Mouse (Mus musculus) G1E (cell line): Measurements from ENCODE around the gene Pgm2. TPM values are rescaled to one million over a fixed set of nuclear protein-coding genes. Genes with fewer than 3 reads are reported as not detected.

Experiments used
- ATAC-seq: 2 replicates; pipeline ENCODE4 v1.8.0; 2016; ENCODE audit warnings: mild to moderate bottlenecking; ENCODE audit not compliant: insufficient number of reproducible peaks, poor library complexity, low FRiP score, severe bottlenecking; ENCODE audit errors: extremely low read depth
- DNase-seq: peaks from one replicate; pipeline ENCODE4 v3.0.0; 2012; ENCODE audit warnings: low spot score
- H3K27me3 ChIP-seq: 2 replicates; pipeline ENCODE4 v1.6.1; 2012; ENCODE audit warnings: mild to moderate bottlenecking, low read length, inconsistent platforms; ENCODE audit not compliant: insufficient read depth
- H3K36me3 ChIP-seq: replicated peaks from 2 replicates; pipeline ENCODE3; 2012; ENCODE audit warnings: mild to moderate bottlenecking, inconsistent platforms
- H3K4me1 ChIP-seq: 2 replicates; pipeline ENCODE4 v1.6.1; 2012; ENCODE audit warnings: low read depth, low read length, inconsistent platforms, mixed read lengths; ENCODE audit not compliant: insufficient read depth
- H3K4me3 ChIP-seq: 2 replicates; pipeline ENCODE4 v1.5.1; 2012; ENCODE audit warnings: low read depth, mild to moderate bottlenecking, inconsistent platforms, low read length, moderate library complexity, mixed read lengths
- H3K9me3 ChIP-seq: replicated peaks from 2 replicates; pipeline ENCODE4 v1.6.1; 2012; ENCODE audit warnings: inconsistent platforms
- CTCF ChIP-seq: IDR thresholded peaks from 2 replicates; pipeline ENCODE4 v1.5.1; 2012; ENCODE audit warnings: low read depth, low read length, inconsistent platforms, mixed read lengths
- GATA1 ChIP-seq: IDR thresholded peaks from 2 replicates; pipeline ENCODE4 v1.6.1; 2012; ENCODE audit warnings: borderline replicate concordance, low read length, inconsistent platforms, mixed read lengths
- GATA2 ChIP-seq: IDR thresholded peaks from 2 replicates; pipeline ENCODE4 v1.6.1; 2012; ENCODE audit warnings: low read depth, low read length, inconsistent platforms, borderline replicate concordance
- POLR2AphosphoS5 ChIP-seq: IDR thresholded peaks from 2 replicates; pipeline ENCODE4 v1.6.1; 2012; ENCODE audit warnings: low read depth, low read length, inconsistent platforms; ENCODE audit not compliant: insufficient replicate concordance
- TAL1 ChIP-seq: conservative IDR thresholded peaks from 2 replicates; pipeline ENCODE4 v1.6.1; 2012; ENCODE audit warnings: low read depth, low read length, inconsistent platforms, mixed read lengths
- polyA plus RNA-seq: library from polyadenylated mRNA; stranded (reverse); fragments of >175 nt; gene quantifications from 2 replicates; pipeline ENCODE4 v1.2.3, GENCODE M21; 2012
- total RNA-seq, 2 experiments: library from RNA; stranded (forward) in 1 of 2; stranded (reverse) in 1 of 2; fragments of 200-1000 nt in 1 of 2; fragments of >200 nt in 1 of 2; fragmentation: Nextera tagmentation in 1 of 2; gene quantifications; 2 replicates each; pipeline ENCODE4 v1.2.3; 2014 to 2017

Pgm2 gene
- total and polyA plus RNA-seq, 3 experiments = 49.0 to 101 (median 65.8) TPM

DNA sequence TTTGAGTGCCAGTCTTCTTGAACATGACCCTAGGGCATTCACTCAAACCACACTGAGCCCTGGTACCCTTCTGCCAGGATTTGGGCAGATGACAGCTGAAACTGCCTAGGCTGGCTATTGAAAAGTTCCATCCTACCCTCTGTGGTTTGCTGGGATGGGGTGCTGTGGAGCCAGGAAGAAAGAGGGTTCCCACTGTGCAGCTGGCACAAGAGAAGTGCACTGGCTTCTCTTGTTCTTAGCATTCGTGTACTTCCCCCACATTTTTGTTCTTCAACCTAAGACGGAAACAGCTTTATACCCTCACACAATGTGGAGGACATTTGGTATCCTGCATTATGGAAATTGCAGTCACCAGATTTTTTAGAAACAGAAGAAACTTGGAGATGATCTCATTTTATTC, 73.1 kb downstream of the Pgm2 start:
- Histone ChIP-seq H3K9me3 (no peaks in the 10 kb centered on the region), H3K36me3 (no peaks in the 10 kb centered on the region), H3K4me1 (no peaks in the 10 kb centered on the region), H3K4me3 (no peak overlapping the region), H3K27me3 (peaks cover 5% of the 10 kb centered on the region; the same call in 1 of the 2 replicates)
- no peak for TF ChIP-seq GATA1
- DNase-seq = no peak
- no peak for ATAC-seq

DNA sequence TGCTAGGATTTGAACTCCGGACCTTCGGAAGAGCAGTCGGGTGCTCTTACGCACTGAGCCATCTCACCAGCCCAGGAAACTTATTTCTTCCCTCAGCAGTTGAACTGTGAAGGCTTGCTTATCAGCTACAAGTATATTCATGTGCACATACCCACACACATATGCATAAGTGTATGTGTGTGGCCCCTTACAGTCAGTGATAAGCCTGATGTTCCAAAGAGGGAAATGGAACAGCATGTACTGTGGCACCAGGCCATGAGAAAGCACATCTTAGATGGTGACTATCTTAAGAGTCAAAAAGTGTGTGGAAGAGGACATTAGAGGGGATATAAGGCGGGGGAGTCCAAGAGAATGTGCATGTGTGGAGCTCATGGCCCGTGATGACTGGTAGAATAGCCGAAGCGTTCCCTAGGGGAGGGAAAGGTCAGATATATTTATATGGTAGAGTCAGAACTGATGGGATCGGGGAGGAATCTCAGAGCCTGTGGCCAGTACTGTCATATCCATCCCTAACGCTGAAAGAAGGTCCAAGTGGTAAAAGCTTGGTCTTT, 76.3 kb downstream of the Pgm2 start:
- H3K4me1 ChIP-seq = no peaks in the 10 kb centered on the region
- no peak for TF ChIP-seq GATA1
- TF ChIP-seq CTCF = no peak
- no peak for TF ChIP-seq GATA2
- no peak for TF ChIP-seq POLR2AphosphoS5
- no peak for TF ChIP-seq TAL1
- H3K9me3 ChIP-seq = no peaks in the 10 kb centered on the region
- ATAC-seq (no peak), DNase-seq (no peak)
- H3K4me3 ChIP-seq = no peak overlapping the region
- H3K36me3 ChIP-seq = no peaks in the 10 kb centered on the region
- H3K27me3 ChIP-seq = peaks cover 3% of the 10 kb centered on the region

DNA sequence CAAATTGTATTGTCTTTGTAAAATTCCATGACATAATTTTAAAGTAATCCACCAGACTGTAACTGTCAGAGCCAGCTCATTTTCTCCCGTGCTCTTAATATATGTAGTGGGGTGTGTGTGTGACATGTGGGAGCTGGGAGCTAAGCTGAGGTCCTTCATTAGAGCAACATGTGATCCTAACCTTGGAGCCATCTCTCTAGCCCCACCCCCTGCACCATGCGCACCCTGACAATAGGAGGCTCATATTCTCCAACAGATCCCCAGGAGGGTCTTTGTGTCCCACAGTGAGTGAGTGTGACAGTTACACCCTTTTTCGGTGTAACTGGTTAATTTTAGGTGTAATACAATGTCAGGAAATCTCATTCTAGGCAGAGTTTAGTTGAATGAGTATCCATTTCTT, 80.1 kb downstream of the Pgm2 start:
- DNase-seq (no peak), ATAC-seq (no peak)
- Histone ChIP-seq H3K9me3 (no peaks in the 10 kb centered on the region), H3K36me3 (no peaks in the 10 kb centered on the region), H3K4me1 (no peaks in the 10 kb centered on the region), H3K27me3 (peaks cover 20% of the 10 kb centered on the region), H3K4me3 (no peak overlapping the region)
- TF ChIP-seq GATA1 = no peak
- TF ChIP-seq CTCF = no peak
- TF ChIP-seq TAL1 = no peak
- TF ChIP-seq GATA2 = no peak
- TF ChIP-seq POLR2AphosphoS5 = no peak

DNA sequence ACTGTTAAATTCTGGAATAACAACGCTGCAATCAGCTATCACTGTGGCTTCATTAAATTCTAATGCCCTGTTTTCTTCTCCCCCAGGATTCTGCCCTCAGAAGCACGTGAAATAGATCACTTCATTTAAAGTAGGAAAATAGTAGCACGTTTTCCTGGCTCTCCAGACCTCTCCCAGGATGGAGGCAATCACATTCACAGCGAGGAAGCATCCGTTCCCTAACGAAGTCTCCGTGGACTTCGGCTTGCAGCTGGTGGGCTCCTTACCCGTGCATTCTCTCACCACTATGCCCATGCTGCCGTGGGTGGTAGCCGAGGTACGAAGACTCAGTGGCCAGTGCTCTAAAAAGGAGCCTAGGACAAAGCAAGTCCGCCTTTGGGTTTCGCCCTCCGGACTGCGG, 80.6 kb downstream of the Pgm2 start:
- no peak for DNase-seq
- Histone ChIP-seq H3K9me3 (no peaks in the 10 kb centered on the region), H3K27me3 (peaks cover 20% of the 10 kb centered on the region), H3K36me3 (no peaks in the 10 kb centered on the region), H3K4me1 (no peaks in the 10 kb centered on the region), H3K4me3 (no peak overlapping the region)
- no peak for TF ChIP-seq TAL1
- ATAC-seq = no peak

DNA sequence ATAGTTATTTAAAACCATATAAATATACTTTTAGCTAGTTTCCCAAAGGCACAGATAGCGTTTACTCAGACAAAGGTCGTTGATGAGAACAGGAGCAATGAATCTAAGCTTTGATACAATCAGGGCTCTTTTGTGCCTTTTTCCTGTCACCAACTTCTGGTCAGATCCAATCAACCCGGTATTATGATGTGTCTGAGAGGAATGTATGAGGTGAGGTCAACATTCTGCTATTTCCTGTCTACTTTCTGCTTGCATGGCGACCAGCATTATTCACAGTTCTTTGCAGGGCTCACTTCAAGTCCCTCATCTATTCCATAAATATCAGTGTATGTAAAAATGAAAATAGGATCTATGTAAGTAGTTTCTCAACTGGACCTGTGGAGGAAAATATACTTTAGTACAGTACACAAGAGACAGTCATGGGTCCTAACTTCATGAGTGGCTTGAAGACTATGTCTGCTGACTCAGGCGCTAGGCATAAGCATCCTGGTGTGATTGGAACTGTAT, 81.7 kb downstream of the Pgm2 start:
- H3K4me3 ChIP-seq = no peak overlapping the region
- DNase-seq (no peak), ATAC-seq (no peak)
- no peaks in the 10 kb centered on the region for H3K4me1 ChIP-seq
- no peaks in the 10 kb centered on the region for H3K36me3 ChIP-seq
- peaks cover 20% of the 10 kb centered on the region for H3K27me3 ChIP-seq
- no peak for TF ChIP-seq CTCF
- no peak for TF ChIP-seq GATA1
- no peak for TF ChIP-seq GATA2
- no peak for TF ChIP-seq TAL1
- TF ChIP-seq POLR2AphosphoS5 = no peak
- H3K9me3 ChIP-seq = no peaks in the 10 kb centered on the region

Other genes starting within 250 kb of the Pgm2 start
- 9.8 and 11.9 TPM in 2 replicates for gene Rell1, start 124.1 kb upstream of the Pgm2 start, total RNA-seq (2014; fragmentation: Nextera tagmentation)
- 13.0 and 13.5 TPM in 2 replicates for gene Rell1, start 124.1 kb upstream of the Pgm2 start, total RNA-seq (2017)
- gene Rell1, start 124.1 kb upstream of the Pgm2 start, polyA plus RNA-seq = 10.1 and 12.1 TPM in 2 replicates
- gene Tbc1d1, start 63.4 kb downstream of the Pgm2 start, total RNA-seq (2014; fragmentation: Nextera tagmentation) = 10.3 and 11.7 TPM in 2 replicates
- 17.1 and 17.3 TPM in 2 replicates for gene Tbc1d1, start 63.4 kb downstream of the Pgm2 start, total RNA-seq (2017)
- gene Tbc1d1, start 63.4 kb downstream of the Pgm2 start, polyA plus RNA-seq = 3.6 and 4.2 TPM in 2 replicates